Mouse (Mus musculus): ENCODE measurements around the gene Prkce.

The Prkce gene

GRCm38 (mm10) chr17:86521252-86521651 is 353.7 kb downstream of the Prkce start:
- no peak for DNase-seq (ENCODE audit: low spot score)

GRCm38 (mm10) chr17:86522649-86523048 is 355.1 kb downstream of the Prkce start:
- no peak for DNase-seq (ENCODE audit: low spot score)

- DNase-seq (ENCODE audit: low spot score), result no peak
These were observed 355.8 kb downstream of the Prkce start for GRCm38 (mm10) chr17:86523374-86523773.

- no peak for DNase-seq (ENCODE audit: low spot score)
These were observed 356.3 kb downstream of the Prkce start for GRCm38 (mm10) chr17:86523843-86524242.

GRCm38 (mm10) chr17:86525075-86525474 is 357.5 kb downstream of the Prkce start:
- DNase-seq (ENCODE audit: low spot score), result no peak

GRCm38 (mm10) chr17:86526016-86526415 is 358.4 kb downstream of the Prkce start:
- no peak for DNase-seq (ENCODE audit: low spot score)

- DNase-seq (ENCODE audit: low spot score), result no peak
These were observed 359.7 kb downstream of the Prkce start for GRCm38 (mm10) chr17:86527298-86527697.

- no peak for DNase-seq (ENCODE audit: low spot score)
These were observed 361.4 kb downstream of the Prkce start for GRCm38 (mm10) chr17:86529003-86529402.

- DNase-seq (ENCODE audit: low spot score), result no peak
These were observed 361.8 kb downstream of the Prkce start for GRCm38 (mm10) chr17:86529411-86529810.

- no peak for DNase-seq (ENCODE audit: low spot score)
These were observed 363.6 kb downstream of the Prkce start for GRCm38 (mm10) chr17:86531231-86531630.

- no peak for DNase-seq (ENCODE audit: low spot score)
These were observed 365.4 kb downstream of the Prkce start for GRCm38 (mm10) chr17:86532783-86533548.

- no peak for DNase-seq (ENCODE audit: low spot score)
These were observed 365.9 kb downstream of the Prkce start for GRCm38 (mm10) chr17:86533549-86533851.

GRCm38 (mm10) chr17:86535096-86535495 is 367.5 kb downstream of the Prkce start:
- DNase-seq (ENCODE audit: low spot score), result no peak

- DNase-seq (ENCODE audit: low spot score), result peak; percentile 72
These were observed 368.5 kb downstream of the Prkce start for GRCm38 (mm10) chr17:86535827-86536656.

GRCm38 (mm10) chr17:86539881-86540430 is 372.4 kb downstream of the Prkce start:
- DNase-seq (ENCODE audit: low spot score), result no peak

GRCm38 (mm10) chr17:86546529-86546928 is 378.9 kb downstream of the Prkce start:
- DNase-seq (ENCODE audit: low spot score), result no peak

- no peak for DNase-seq (ENCODE audit: low spot score)
These were observed 381.5 kb downstream of the Prkce start for GRCm38 (mm10) chr17:86549128-86549527.

GRCm38 (mm10) chr17:86551561-86551960 is 384.0 kb downstream of the Prkce start:
- no peak for DNase-seq (ENCODE audit: low spot score)

- no peak for DNase-seq (ENCODE audit: low spot score)
These were observed 384.4 kb downstream of the Prkce start for GRCm38 (mm10) chr17:86551995-86552394.

GRCm38 (mm10) chr17:86559206-86559891 is 391.8 kb downstream of the Prkce start:
- DNase-seq (ENCODE audit: low spot score), result no peak

GRCm38 (mm10) chr17:86560499-86560898 is 392.9 kb downstream of the Prkce start:
- DNase-seq (ENCODE audit: low spot score), result no peak

- no peak for DNase-seq (ENCODE audit: low spot score)
These were observed 402.9 kb downstream of the Prkce start for GRCm38 (mm10) chr17:86570491-86570890.

Data from MN1 (cell line).